Mouse (Mus musculus): ENCODE measurements around the gene Dohh. TPM values are rescaled to one million over a fixed set of nuclear protein-coding genes. Genes with fewer than 3 reads are reported as not detected.

The Dohh gene
- total and polyA plus RNA-seq, 3 experiments, result 78.2 to 131 (median 81.7) TPM

DNA sequence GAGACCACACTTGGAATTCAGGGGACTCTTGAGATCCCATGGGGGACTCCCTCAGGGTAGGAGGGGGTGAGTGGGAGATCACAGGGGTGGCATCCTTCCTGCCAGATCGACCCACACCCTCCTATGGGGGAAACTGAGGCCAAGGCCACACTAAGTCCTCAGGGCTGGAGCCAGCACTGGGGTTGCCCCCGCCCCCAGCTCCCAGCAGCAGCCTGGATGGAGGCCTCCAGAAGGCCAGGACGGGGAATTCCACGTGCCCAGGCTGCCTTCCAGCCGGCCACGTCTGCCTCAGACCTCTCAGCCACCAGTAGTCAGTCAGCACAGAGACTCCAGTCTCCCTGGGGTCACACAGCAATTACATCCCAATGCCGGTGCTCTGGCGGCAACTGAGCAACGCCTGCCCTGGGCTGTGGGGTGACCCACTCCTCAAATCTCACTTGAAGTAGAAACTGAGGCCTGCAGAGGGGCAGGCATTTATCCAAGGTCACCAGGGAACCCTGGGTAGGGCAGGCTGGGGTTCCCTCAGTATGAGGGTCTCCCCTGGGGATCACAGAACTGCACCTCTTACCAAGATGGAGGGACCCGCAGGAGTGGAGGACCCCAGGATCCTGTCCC is 41.1 kb downstream of the Dohh start (continued):
- TF ChIP-seq MAZ (IDR thresholded peaks at IDR 0.05; ENCODE audit: low read depth, low read length) (no peak), USF2 (conservative IDR thresholded peaks at IDR 0.05; ENCODE audit: low read depth, low read length) (no peak), ETS1 (conservative IDR thresholded peaks at IDR 0.05; ENCODE audit: low read depth, low read length) (no peak), MXI1 (IDR thresholded peaks at IDR 0.05; ENCODE audit: low read depth, low read length) (peak; percentile 25; the same call in 1 of the 2 replicates), JUN (IDR thresholded peaks at IDR 0.05; ENCODE audit: insufficient read depth, low read depth, low read length) (no peak), ZKSCAN1 (IDR thresholded peaks at IDR 0.05; ENCODE audit: borderline replicate concordance, low read depth, low read length) (no peak), CHD2 (IDR thresholded peaks at IDR 0.05; ENCODE audit: low read length) (no peak), ZMIZ1 (IDR thresholded peaks at IDR 0.05; ENCODE audit: low read depth, low read length) (no peak), POLR2A (IDR thresholded peaks at IDR 0.05; ENCODE audit: low read depth, low read length) (no peak), ZNF384 (IDR thresholded peaks at IDR 0.05; ENCODE audit: low read depth, low read length) (no peak), POLR2AphosphoS2 (IDR thresholded peaks at IDR 0.05; ENCODE audit: low read depth, low read length) (no peak), RAD21 (IDR thresholded peaks at IDR 0.05; ENCODE audit: low read depth, low read length) (no peak), HCFC1 (IDR thresholded peaks at IDR 0.05; ENCODE audit: low read depth, low read length) (no peak), ZC3H11A (IDR thresholded peaks at IDR 0.05; ENCODE audit: low read depth, low read length) (no peak), ELF1 (IDR thresholded peaks at IDR 0.05; ENCODE audit: low read depth, low read length) (no peak)

DNA sequence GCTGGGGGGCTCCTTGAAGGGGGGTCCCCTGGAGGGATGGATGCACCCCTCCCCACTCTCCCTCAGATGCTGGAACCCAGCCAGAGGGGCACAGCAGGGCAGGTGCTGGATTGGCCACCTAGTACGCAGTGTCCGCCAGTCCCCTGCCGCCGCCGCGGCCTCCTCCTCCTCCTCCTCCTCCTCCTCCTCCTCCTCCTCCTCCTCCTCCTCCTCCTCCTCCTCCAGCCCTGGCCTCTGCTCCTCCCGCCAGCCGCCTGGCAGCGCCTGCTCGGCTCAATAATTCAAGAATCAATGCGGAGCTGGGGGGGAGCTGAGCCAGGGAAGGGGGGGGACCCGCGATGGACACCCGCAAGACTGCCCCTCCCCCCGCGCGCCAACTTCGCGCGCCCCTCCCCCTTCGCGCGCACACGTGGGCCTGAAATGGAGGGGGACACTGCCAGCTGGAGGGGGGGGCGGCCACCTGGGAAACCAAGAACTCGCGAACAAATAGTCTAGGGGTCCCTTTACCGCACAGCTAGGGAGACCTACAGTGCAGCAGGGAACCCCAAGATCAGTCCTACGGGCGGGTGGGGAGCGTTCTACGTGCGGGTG is 41.9 kb downstream of the Dohh start:
- peak overlapping the region; percentile 83 for H3K9ac ChIP-seq (ENCODE audit: insufficient read depth, low read depth)
- peak overlapping the region; percentile 76 for H3K4me2 ChIP-seq (ENCODE audit: insufficient read depth, low read depth, poor library complexity, severe bottlenecking)
- no peak overlapping the region for H3K27ac ChIP-seq (ENCODE audit: insufficient read depth, low read depth)
- dilution Hi-C loops (cut with MboI; ENCODE audit: extremely low pct_ligation_motif_present, extremely low pct_unique_long_range_greater_than_20kb, low sequenced_read_pairs), result no loop called here
- DNase-seq (ENCODE audit: extremely low read depth), result no peak
- peaks cover 30% of the 10 kb centered on the region for H3K27me3 ChIP-seq (replicated peaks)
- H3K36me3 ChIP-seq (replicated peaks in 1 of 2; ENCODE audit: control insufficient read depth in 1 of 2, insufficient read depth in 1 of 2, low read length in 1 of 2), result no peaks in the 10 kb centered on the region
- in situ Hi-C loops (cut with MboI; ENCODE audit: low pct_ligation_motif_present, low pct_unique_long_range_greater_than_20kb, low sequenced_read_pairs), result no loop called here
- no peaks in the 10 kb centered on the region for H3K9me3 ChIP-seq (replicated peaks; ENCODE audit: low read length)
- H3K79me2 ChIP-seq (replicated peaks; ENCODE audit: control insufficient read depth, extremely low read depth, insufficient read depth, poor library complexity, severe bottlenecking), result peaks cover 21% of the 10 kb centered on the region
- peak overlapping the region; percentile 52 to 71 (median 69) for H3K4me3 ChIP-seq (replicated peaks in 1 of 3; ENCODE audit: low read depth in 2 of 3, low read length in 2 of 3, poor library complexity in 1 of 3)
- peak; percentile 86 for TF ChIP-seq CHD2 (IDR thresholded peaks at IDR 0.05; ENCODE audit: low read length)
- TF ChIP-seq JUN (IDR thresholded peaks at IDR 0.05; ENCODE audit: insufficient read depth, low read depth, low read length), result no peak
- TF ChIP-seq USF1 (IDR thresholded peaks at IDR 0.05; ENCODE audit: low read depth, low read length), result no peak
- TF ChIP-seq POLR2AphosphoS2 (IDR thresholded peaks at IDR 0.05; ENCODE audit: low read depth, low read length), result no peak
- TF ChIP-seq PAX5 (IDR thresholded peaks at IDR 0.05; ENCODE audit: low read length), result no peak
- no peak for TF ChIP-seq HCFC1 (IDR thresholded peaks at IDR 0.05; ENCODE audit: low read depth, low read length)
- TF ChIP-seq NRF1 (IDR thresholded peaks at IDR 0.05; ENCODE audit: low read depth, low read length), result no peak
- no peak for TF ChIP-seq SMC3 (IDR thresholded peaks at IDR 0.05; ENCODE audit: low read depth, low read length)
- TF ChIP-seq EP300 (IDR thresholded peaks at IDR 0.05; ENCODE audit: low read length), result no peak
- no peak for TF ChIP-seq RAD21 (IDR thresholded peaks at IDR 0.05; ENCODE audit: low read depth, low read length)
- 0 out of 2 replicates have a peak, but pooled peaks have one; percentile 41 for TF ChIP-seq MAZ (IDR thresholded peaks at IDR 0.05; ENCODE audit: low read depth, low read length)
- no peak for TF ChIP-seq BHLHE40 (IDR thresholded peaks at IDR 0.05; ENCODE audit: low read depth, low read length)
- TF ChIP-seq CHD1 (IDR thresholded peaks at IDR 0.05; ENCODE audit: low read depth, low read length), result no peak
- no peak for TF ChIP-seq ZC3H11A (IDR thresholded peaks at IDR 0.05; ENCODE audit: low read depth, low read length)
- TF ChIP-seq JUND (conservative IDR thresholded peaks at IDR 0.05; ENCODE audit: low read depth, low read length), result no peak
- TF ChIP-seq ZNF384 (IDR thresholded peaks at IDR 0.05; ENCODE audit: low read depth, low read length), result no peak
- no peak for TF ChIP-seq IRF4 (IDR thresholded peaks at IDR 0.05; ENCODE audit: low read depth, low read length)
- TF ChIP-seq MEF2A (IDR thresholded peaks at IDR 0.05; ENCODE audit: borderline replicate concordance, low read depth, low read length), result no peak
- TF ChIP-seq MAX (IDR thresholded peaks at IDR 0.05; ENCODE audit: low read length), result peak; percentile 49; the same call in 1 of the 2 replicates
- TF ChIP-seq MXI1 (IDR thresholded peaks at IDR 0.05; ENCODE audit: low read depth, low read length), result peak; percentile 84
- peak; percentile 41; the same call in 1 of the 2 replicates for TF ChIP-seq TCF12 (IDR thresholded peaks at IDR 0.05; ENCODE audit: low read depth, low read length)
- no peak for TF ChIP-seq USF2 (conservative IDR thresholded peaks at IDR 0.05; ENCODE audit: low read depth, low read length)
- TF ChIP-seq ETS1 (conservative IDR thresholded peaks at IDR 0.05; ENCODE audit: low read depth, low read length), result no peak
- TF ChIP-seq POLR2A (IDR thresholded peaks at IDR 0.05; ENCODE audit: low read depth, low read length), result no peak
- no peak for TF ChIP-seq NELFE (IDR thresholded peaks at IDR 0.05; ENCODE audit: low read depth, low read length)
- H3K4me1 ChIP-seq (ENCODE audit: control insufficient read depth in 1 of 2, insufficient read depth in 2 of 2), result peaks cover 21 to 39% of the 10 kb centered on the region in 2 experiments

Data from CH12.LX (cell line).